21 mouse cellular contexts compared by ENCODE assay signal in genomic region chr11:6734746-6735430, GRCm38 (mm10).
DNase-seq lines count a peak whose midpoint lies in the region; ATAC-seq and TF ChIP-seq lines count a peak whose summit lies in the region.
"Had no signal": no experiment of that assay in that cellular context is flagged by ENCODE, and none has a peak within 500 bp of the region (broad histone marks: within the 10 kb centered on the region; RNA-seq: fewer than 3 reads in every experiment).

No protein-coding gene starts in this region.

- H3K27me3 ChIP-seq in cerebellum, adult 2 months (ENCODE audit: control insufficient read depth, insufficient read depth, low read length), result no peaks in the 10 kb centered on the region
- H3K27me3 ChIP-seq: forebrain, embryonic 13.5 days; heart, embryonic 12.5 days; neural tube, embryonic 15.5 days had no signal

- H3K4me1 ChIP-seq in cerebellum, adult 2 months (ENCODE audit: control insufficient read depth, insufficient read depth, low read length), result peaks cover 10% of the 10 kb centered on the region
- H3K4me1 ChIP-seq: forebrain, embryonic 13.5 days; heart, embryonic 12.5 days; hindbrain, embryonic 10.5 days; neural tube, embryonic 15.5 days had no signal

- DNase-seq in kidney, postnatal 36 days, result peak; percentile 1 to 6
- no peak for DNase-seq in kidney, adult 18-20 months
- DNase-seq in cerebellum, adult 11-12 months, result peak; percentile 63
- DNase-seq in cerebellum, adult 2 months, result peak; percentile 54 to 55
- no peak for DNase-seq in layer of hippocampus, postnatal 10 days (ENCODE audit: low spot score in 2 of 2)
- no peak for DNase-seq in layer of hippocampus, adult 2 months (ENCODE audit: low spot score in 2 of 2)
- DNase-seq: adrenal gland, adult 8-10 months; gastrocnemius, adult 2 months; heart, postnatal 10 days; layer of hippocampus, postnatal 36 days; thymus, postnatal 25 days had no signal

- TF ChIP-seq POLR2A in cerebellum, adult 2 months (IDR thresholded peaks at IDR 0.05; ENCODE audit: borderline replicate concordance, insufficient read depth, low read length), result no peak

- no peak for TF ChIP-seq CTCF in cerebellum, adult 2 months (IDR thresholded peaks at IDR 0.05; ENCODE audit: borderline replicate concordance, insufficient read depth, low read depth, low read length)
- TF ChIP-seq CTCF in layer of hippocampus, adult 2 months (conservative IDR thresholded peaks at IDR 0.05), result no peak

- no peak overlapping the region for H3K27ac ChIP-seq in cerebellum, adult 2 months (ENCODE audit: insufficient read depth, low read length)
- no peak overlapping the region for H3K27ac ChIP-seq in layer of hippocampus, adult 2 months
- H3K27ac ChIP-seq: forebrain, embryonic 13.5 days; gastrocnemius, adult 2 months; hindbrain, embryonic 10.5 days; hindbrain, postnatal 0 days; macrophage; neural tube, embryonic 15.5 days had no signal

- ATAC-seq in monocyte, adult 5-6 weeks (replicated peaks; ENCODE audit: insufficient number of reproducible peaks, low FRiP score, low TSS enrichment, poor library complexity, severe bottlenecking), result 0 out of 2 replicates have a peak, but pooled peaks have one; percentile 27
- ATAC-seq: activated CD4-positive, CD25-positive, alpha-beta regulatory T cell, adult 4 months; forebrain, embryonic 13.5 days; hindbrain, postnatal 0 days; intestine, embryonic 16.5 days; lung, postnatal 0 days had no signal

- H3K4me3 ChIP-seq in cerebellum, adult 2 months (replicated peaks; ENCODE audit: insufficient read depth, low read depth, low read length), result no peak overlapping the region
- H3K4me3 ChIP-seq in layer of hippocampus, adult 2 months, result no peak overlapping the region
- H3K4me3 ChIP-seq: forebrain, embryonic 13.5 days; gastrocnemius, adult 2 months; heart, embryonic 12.5 days; hindbrain, embryonic 10.5 days; neural tube, embryonic 15.5 days had no signal

- WGBS in cerebellum, adult 2 months, result 35% methylated on average over 7 of the region's 7 CpGs

Comparison
In these comparisons a context has a peak if more than half of its experiments do, and no peak if none do; other contexts are left out.
1. DNase-seq: peak in kidney, postnatal 36 days (2 of 2), cerebellum, adult 11-12 months (single experiment) and cerebellum, adult 2 months (2 of 2); none in kidney, adult 18-20 months (single experiment), layer of hippocampus, postnatal 10 days (0 of 2) and layer of hippocampus, adult 2 months (0 of 2).